Mouse (Mus musculus) lung, embryonic 15.5 days (tissue): Measurements from ENCODE around the gene Qpctl. TPM values are rescaled to one million over a fixed set of nuclear protein-coding genes. Genes with fewer than 3 reads are reported as not detected.

Source experiments
- ATAC-seq: fragments of 200-750 bp; cut with Nextera tagmentation; 2 replicates; pipeline ENCODE4 v1.8.0; 2017; ENCODE audit warnings: moderate number of reproducible peaks, borderline replicate concordance; ENCODE audit not compliant: low FRiP score, low TSS enrichment; ENCODE audit errors: extremely low read depth
- H3K27ac ChIP-seq: fragments of 300-500 bp; sonication (generic); 2 replicates; pipeline ENCODE4 v1.5.1; 2015; ENCODE audit warnings: moderate library complexity, mild to moderate bottlenecking, inconsistent platforms
- H3K27me3 ChIP-seq: fragments of 300-500 bp; sonication (generic); 2 replicates; pipeline ENCODE4 v1.6.1; 2015; ENCODE audit warnings: inconsistent platforms
- H3K36me3 ChIP-seq: fragments of 300-500 bp; sonication (generic); 2 replicates; pipeline ENCODE4 v1.6.1; 2015; ENCODE audit warnings: inconsistent platforms
- H3K4me1 ChIP-seq: fragments of 300-500 bp; sonication (generic); 2 replicates; pipeline ENCODE4 v1.6.1; 2015; ENCODE audit warnings: inconsistent platforms
- H3K4me2 ChIP-seq: fragments of 300-500 bp; sonication (generic); 2 replicates; pipeline ENCODE4 v1.6.1; 2015; ENCODE audit warnings: inconsistent platforms, mild to moderate bottlenecking, moderate library complexity
- H3K4me3 ChIP-seq: fragments of 300-500 bp; sonication (generic); 2 replicates; pipeline ENCODE4 v1.5.1; 2015; ENCODE audit warnings: mild to moderate bottlenecking, inconsistent platforms
- H3K9ac ChIP-seq: fragments of 300-500 bp; sonication (generic); 2 replicates; pipeline ENCODE4 v1.6.1; 2015; ENCODE audit warnings: inconsistent platforms
- H3K9me3 ChIP-seq: fragments of 300-500 bp; sonication (generic); 2 replicates; pipeline ENCODE4 v1.6.1; 2016; ENCODE audit warnings: inconsistent platforms
- WGBS: fragments of 180-500 bp; shearing (Covaris S2); methylation state at CpG from one replicate; pipeline ENCODE4 v1.1.7; 2015; 5-methylcytosine and 5-hydroxymethylcytosine counted together
- polyA plus RNA-seq: library from polyadenylated mRNA; unstranded; fragments of >200 nt; fragmentation: Nextera tagmentation; extraction: Ambion mirVana; gene quantifications from 2 replicates; pipeline ENCODE4 v1.2.1, GENCODE M21; 2015

Qpctl gene
- 15.2 and 15.3 TPM in 2 replicates for polyA plus RNA-seq

DNA sequence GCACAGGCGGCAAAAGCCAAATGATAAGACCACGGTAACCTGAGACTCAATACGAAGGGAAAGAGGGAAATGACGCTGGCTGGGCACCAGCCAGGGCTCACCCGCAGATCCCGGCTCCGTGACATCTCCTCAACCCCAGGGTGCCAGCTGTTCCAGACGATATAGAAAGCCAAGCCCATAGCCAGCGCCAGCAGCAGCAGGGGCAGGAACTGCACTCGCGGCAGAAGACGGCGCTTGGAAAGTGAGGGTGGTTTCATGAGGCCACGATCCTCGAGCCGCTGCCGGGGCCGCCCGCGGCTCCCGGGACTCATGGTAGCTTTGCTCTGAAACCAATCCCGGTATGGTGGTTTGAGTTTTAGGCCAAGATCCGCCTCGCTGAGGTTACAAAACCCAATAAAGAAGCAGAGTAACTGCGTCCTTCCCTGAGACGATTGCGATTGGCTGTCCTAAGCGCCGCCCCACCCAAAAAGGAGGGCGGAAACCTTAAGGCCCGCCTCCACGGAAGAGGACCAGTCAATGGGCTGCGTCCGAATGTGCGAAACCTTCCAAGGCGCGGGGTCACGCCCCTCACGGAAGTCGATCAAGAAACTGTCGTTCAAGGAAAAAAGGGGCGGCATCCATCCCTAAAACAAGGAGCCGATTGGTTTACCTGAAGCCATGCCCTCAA is at the start of gene Qpctl:
Gene Qpctl (minus strand): TSS at position 417 of the 667 bp plus-strand sequence.
- H3K4me2 ChIP-seq, result peak within 1 kb of the TSS; percentile 81
- peak within 1 kb of the TSS; percentile 75 for H3K4me3 ChIP-seq
- peak; percentile 97 for ATAC-seq
- H3K27ac ChIP-seq, result peak within 1 kb of the TSS; percentile 82
- no peaks in the 10 kb centered on the region for H3K9me3 ChIP-seq
- H3K4me1 ChIP-seq, result peaks cover 22% of the 10 kb centered on the region
- H3K9ac ChIP-seq, result peak within 1 kb of the TSS; percentile 67
- WGBS, result under 1% methylated on average over 43 of the region's 43 CpGs
- H3K27me3 ChIP-seq, result no peaks in the 10 kb centered on the region
- H3K36me3 ChIP-seq, result peaks cover 24% of the 10 kb centered on the region

DNA sequence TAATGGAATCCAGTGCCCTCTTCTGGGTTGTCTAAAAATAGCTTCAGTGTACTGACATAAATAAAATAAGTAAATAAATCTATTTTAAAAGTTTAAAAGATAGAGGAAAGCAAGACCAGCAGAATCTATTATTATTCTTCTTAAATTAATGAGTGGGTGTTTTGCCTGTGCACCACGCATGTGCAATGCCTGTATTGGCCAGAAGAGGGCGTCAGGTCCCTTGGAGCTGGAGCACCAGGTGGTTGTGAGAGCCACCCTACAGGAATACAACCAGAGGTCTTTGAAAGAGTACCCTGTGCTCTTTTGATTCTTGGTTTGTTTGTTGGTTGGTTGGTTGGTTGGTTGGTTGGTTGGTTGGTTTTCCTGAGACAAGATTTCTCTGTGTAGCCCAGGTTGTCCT is 48.9 kb upstream of the Qpctl start:
- H3K4me2 ChIP-seq, result no peak overlapping the region
- H3K9me3 ChIP-seq, result no peaks in the 10 kb centered on the region
- no peak overlapping the region for H3K9ac ChIP-seq
- H3K27ac ChIP-seq, result no peak overlapping the region
- 29% methylated on average over 2 of the region's 2 CpGs for WGBS
- H3K36me3 ChIP-seq, result peaks cover 30% of the 10 kb centered on the region
- no peak for ATAC-seq
- no peak overlapping the region for H3K4me3 ChIP-seq
- no peaks in the 10 kb centered on the region for H3K4me1 ChIP-seq
- no peaks in the 10 kb centered on the region for H3K27me3 ChIP-seq

DNA sequence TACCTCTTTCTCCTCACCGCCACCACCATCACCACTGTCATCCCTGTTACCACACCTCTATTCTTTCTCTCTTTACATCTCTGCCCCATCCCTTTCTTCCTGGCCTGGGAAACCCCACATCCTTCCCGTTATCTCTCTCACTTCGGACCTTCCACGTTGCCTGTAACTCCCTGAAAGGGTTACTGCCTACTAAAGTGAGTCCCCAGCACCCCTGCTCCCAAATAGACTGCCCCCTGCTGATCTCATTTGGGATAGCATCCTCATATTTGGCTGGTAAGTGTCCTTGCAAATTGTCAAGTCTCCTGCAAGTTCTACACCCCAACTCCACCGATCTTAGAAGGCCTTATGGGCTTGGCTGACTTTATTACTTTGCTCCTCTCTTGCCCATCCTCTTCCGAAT is 47.6 kb upstream of the Qpctl start:
- Histone ChIP-seq H3K9me3 (no peaks in the 10 kb centered on the region), H3K4me3 (no peak overlapping the region), H3K4me1 (no peaks in the 10 kb centered on the region), H3K4me2 (no peak overlapping the region), H3K27ac (no peak overlapping the region), H3K27me3 (no peaks in the 10 kb centered on the region), H3K36me3 (peaks cover 37% of the 10 kb centered on the region), H3K9ac (no peak overlapping the region)
- no peak for ATAC-seq
- 59% methylated on average over 6 of the region's 6 CpGs for WGBS

GRCm38 (mm10) chr7:19194676-19195075 is 45.6 kb upstream of the Qpctl start:
- Histone ChIP-seq H3K4me2 (no peak overlapping the region), H3K4me3 (no peak overlapping the region), H3K9me3 (no peaks in the 10 kb centered on the region), H3K4me1 (no peaks in the 10 kb centered on the region), H3K27me3 (no peaks in the 10 kb centered on the region), H3K9ac (no peak overlapping the region), H3K27ac (no peak overlapping the region), H3K36me3 (peaks cover 39% of the 10 kb centered on the region)
- ATAC-seq, result no peak
- 96% methylated on average over 4 of the region's 4 CpGs for WGBS

DNA sequence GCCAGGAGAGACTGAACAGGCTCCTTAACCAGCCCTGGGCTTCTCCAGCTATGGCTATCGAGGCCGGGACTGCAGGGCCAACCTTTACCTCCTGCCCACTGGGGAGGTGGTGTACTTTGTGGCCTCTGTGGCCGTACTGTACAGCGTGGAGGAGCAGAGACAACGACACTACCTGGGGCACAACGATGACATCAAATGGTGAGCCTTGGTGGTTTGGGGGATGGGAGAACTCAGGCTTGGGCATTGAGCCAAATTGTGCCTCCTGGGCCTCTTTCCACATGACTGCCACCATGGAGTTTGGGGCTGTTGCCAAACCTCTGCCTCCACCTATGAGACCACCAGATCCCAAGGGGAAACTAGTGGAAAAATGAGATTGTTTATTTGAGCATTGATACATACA is 35.7 kb upstream of the Qpctl start:
- H3K9ac ChIP-seq, result no peak overlapping the region
- H3K27me3 ChIP-seq, result peaks cover 11% of the 10 kb centered on the region
- no peak overlapping the region for H3K4me2 ChIP-seq
- no peak overlapping the region for H3K4me3 ChIP-seq
- peaks cover 25% of the 10 kb centered on the region for H3K4me1 ChIP-seq
- WGBS, result 64% methylated on average over 6 of the region's 6 CpGs
- no peak overlapping the region for H3K27ac ChIP-seq
- no peaks in the 10 kb centered on the region for H3K9me3 ChIP-seq
- no peak for ATAC-seq
- peaks cover 6% of the 10 kb centered on the region for H3K36me3 ChIP-seq

- WGBS, result 80% methylated on average over 2 of the region's 2 CpGs
- Histone ChIP-seq H3K36me3 (peaks cover 6% of the 10 kb centered on the region), H3K27me3 (peaks cover 16% of the 10 kb centered on the region), H3K9me3 (no peaks in the 10 kb centered on the region), H3K9ac (no peak overlapping the region), H3K4me2 (no peak overlapping the region), H3K4me3 (no peak overlapping the region), H3K4me1 (peaks cover 29% of the 10 kb centered on the region), H3K27ac (no peak overlapping the region)
- ATAC-seq, result no peak
These were observed 35.2 kb upstream of the Qpctl start for GRCm38 (mm10) chr7:19184250-19184649.

DNA sequence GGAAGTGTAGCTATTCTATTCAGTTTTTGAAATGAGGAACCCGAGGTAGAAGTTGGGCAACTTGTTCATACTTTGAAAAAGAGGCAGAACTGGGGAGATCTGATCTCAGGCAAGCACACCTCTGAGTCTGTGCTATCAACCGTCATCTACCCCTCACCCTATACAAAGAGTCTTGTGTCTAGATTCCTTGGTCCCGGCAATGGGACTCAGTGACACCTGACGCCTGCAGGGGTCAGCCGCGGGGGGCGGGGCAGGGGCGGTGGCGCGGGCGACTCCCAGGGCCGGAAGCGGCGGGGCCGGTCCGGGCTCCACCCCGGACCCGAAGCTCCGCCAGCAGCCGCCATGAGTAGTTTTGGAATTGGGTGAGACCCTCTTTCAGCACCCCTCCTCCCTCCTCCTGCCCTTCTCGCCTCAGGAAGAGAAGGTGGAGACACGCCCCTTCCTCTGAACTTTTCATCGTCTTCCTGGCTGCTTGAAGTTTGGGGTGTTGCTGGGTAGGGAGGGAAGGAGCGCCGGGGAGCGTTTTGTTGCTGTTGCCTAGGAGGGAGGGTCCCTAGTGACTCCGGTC is 31.9 kb upstream of the Qpctl start:
- WGBS, result 1% methylated on average over 27 of the region's 27 CpGs
- H3K36me3 ChIP-seq, result peaks cover 1% of the 10 kb centered on the region
- H3K4me2 ChIP-seq, result peak overlapping the region; percentile 82
- H3K27me3 ChIP-seq, result peaks cover 49% of the 10 kb centered on the region
- peak overlapping the region; percentile 67 for H3K9ac ChIP-seq
- peak overlapping the region; percentile 57 for H3K4me3 ChIP-seq
- no peak overlapping the region for H3K27ac ChIP-seq
- no peaks in the 10 kb centered on the region for H3K9me3 ChIP-seq
- H3K4me1 ChIP-seq, result peaks cover 44% of the 10 kb centered on the region
- ATAC-seq, result peak; percentile 27

DNA sequence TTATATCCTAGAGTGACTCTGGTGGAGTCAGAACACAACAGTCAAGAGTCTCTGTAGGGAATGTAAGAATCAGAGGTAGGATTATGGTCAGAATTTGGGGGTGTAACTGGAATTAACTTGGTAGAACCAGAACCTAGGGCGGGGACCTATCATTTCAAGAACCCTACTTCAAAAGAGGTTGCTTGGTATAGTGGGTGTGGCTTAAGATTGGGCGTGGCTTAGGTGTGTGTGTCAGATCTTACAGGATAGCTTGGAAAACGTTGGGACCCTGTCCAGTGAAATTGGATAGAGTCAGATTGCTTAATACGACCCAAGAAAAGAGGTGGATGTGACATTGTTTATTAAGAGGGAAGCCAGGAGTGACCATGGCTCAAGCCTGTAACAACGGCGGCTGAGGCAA is 30.8 kb upstream of the Qpctl start:
- Histone ChIP-seq H3K27ac (no peak overlapping the region), H3K9me3 (no peaks in the 10 kb centered on the region), H3K9ac (no peak overlapping the region), H3K27me3 (peaks cover 58% of the 10 kb centered on the region), H3K4me2 (peak overlapping the region; percentile 50; the same call in 1 of the 2 replicates), H3K4me3 (no peak overlapping the region), H3K36me3 (no peaks in the 10 kb centered on the region), H3K4me1 (peaks cover 44% of the 10 kb centered on the region)
- WGBS, result 33% methylated on average over 6 of the region's 6 CpGs
- no peak for ATAC-seq

DNA sequence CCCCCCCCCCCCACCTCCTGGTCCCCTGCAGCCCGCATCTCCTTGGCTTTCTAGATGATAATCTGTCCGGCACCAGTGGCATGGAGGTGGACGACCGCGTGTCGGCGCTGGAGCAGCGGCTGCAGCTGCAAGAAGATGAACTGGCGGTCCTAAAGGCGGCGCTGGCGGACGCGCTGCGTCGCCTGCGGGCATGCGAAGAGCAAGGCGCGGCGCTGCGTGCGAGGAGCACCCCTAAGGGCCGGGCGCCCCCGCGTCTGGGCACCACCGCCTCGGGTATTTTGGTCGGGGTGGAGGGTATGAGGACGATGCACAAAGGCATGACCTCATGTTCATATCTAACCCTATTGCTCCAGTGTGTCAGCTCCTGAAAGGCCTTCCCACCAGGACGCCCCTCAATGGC is 30.1 kb upstream of the Qpctl start:
- H3K27ac ChIP-seq, result no peak overlapping the region
- peak overlapping the region; percentile 19 for H3K4me3 ChIP-seq
- H3K27me3 ChIP-seq, result peaks cover 63% of the 10 kb centered on the region
- no peaks in the 10 kb centered on the region for H3K9me3 ChIP-seq
- H3K4me1 ChIP-seq, result peaks cover 39% of the 10 kb centered on the region
- under 1% methylated on average over 25 of the region's 32 CpGs for WGBS
- no peaks in the 10 kb centered on the region for H3K36me3 ChIP-seq
- H3K9ac ChIP-seq, result no peak overlapping the region
- ATAC-seq, result 0 out of 2 replicates have a peak, but pooled peaks have one; percentile 15
- H3K4me2 ChIP-seq, result peak overlapping the region; percentile 50

- WGBS, result 7% methylated on average over 27 of the region's 27 CpGs
- Histone ChIP-seq H3K4me2 (peak overlapping the region; percentile 50), H3K9me3 (no peaks in the 10 kb centered on the region), H3K27me3 (peaks cover 66% of the 10 kb centered on the region), H3K4me1 (peaks cover 39% of the 10 kb centered on the region), H3K9ac (no peak overlapping the region), H3K4me3 (peak overlapping the region; percentile 19), H3K36me3 (no peaks in the 10 kb centered on the region), H3K27ac (no peak overlapping the region)
- ATAC-seq, result no peak
These were observed 29.5 kb upstream of the Qpctl start for GRCm38 (mm10) chr7:19178443-19179092.

- Histone ChIP-seq H3K4me1 (peaks cover 44% of the 10 kb centered on the region), H3K9ac (no peak overlapping the region), H3K9me3 (no peaks in the 10 kb centered on the region), H3K27me3 (peaks cover 68% of the 10 kb centered on the region), H3K4me2 (0 out of 2 replicates have a peak overlapping the region, but pooled peaks have one; percentile 50), H3K27ac (no peak overlapping the region), H3K36me3 (no peaks in the 10 kb centered on the region), H3K4me3 (no peak overlapping the region)
- 7% methylated on average over 18 of the region's 18 CpGs for WGBS
- ATAC-seq, result no peak
These were observed 28.9 kb upstream of the Qpctl start for GRCm38 (mm10) chr7:19178035-19178434.

- no peak overlapping the region for H3K9ac ChIP-seq
- H3K36me3 ChIP-seq, result no peaks in the 10 kb centered on the region
- 69% methylated on average over 7 of the region's 7 CpGs for WGBS
- ATAC-seq, result no peak
- peaks cover 49% of the 10 kb centered on the region for H3K4me1 ChIP-seq
- H3K4me3 ChIP-seq, result no peak overlapping the region
- peaks cover 68% of the 10 kb centered on the region for H3K27me3 ChIP-seq
- no peak overlapping the region for H3K27ac ChIP-seq
- no peak overlapping the region for H3K4me2 ChIP-seq
- H3K9me3 ChIP-seq, result no peaks in the 10 kb centered on the region
These were observed 28.1 kb upstream of the Qpctl start for GRCm38 (mm10) chr7:19177216-19177615.
